Mouse (Mus musculus): ENCODE results near the gene Spon2.

The Spon2 gene

DNA sequence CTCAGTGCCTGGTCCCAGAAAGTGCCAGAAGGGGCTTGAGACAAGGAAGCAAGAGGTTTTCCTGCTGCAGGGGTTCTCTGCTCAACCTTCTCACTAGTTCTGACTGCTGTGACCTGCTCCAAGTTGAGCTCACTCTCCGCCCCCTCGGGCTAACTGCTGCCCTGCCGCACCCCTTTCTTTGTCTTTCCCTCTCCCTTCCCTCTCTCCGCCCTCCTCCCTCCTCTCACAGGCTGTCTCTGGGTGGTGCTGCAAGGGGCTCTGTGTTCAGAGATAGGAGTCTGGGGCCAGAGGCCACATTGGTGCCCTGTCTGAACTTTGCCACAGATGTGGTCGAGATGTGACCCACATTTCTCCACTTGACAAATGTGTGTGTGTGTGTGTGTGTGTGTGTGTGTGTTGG lies at the start of gene Spon2:
Spon2 (minus strand) TSS at position 375 of the 400 bp plus-strand sequence.
- no peak for DNase-seq

GRCm38 (mm10) chr5:33254416-33254815 lies 36.2 kb upstream of the Spon2 start:
- peak; percentile 51 to 58 for DNase-seq

- DNase-seq: no peak
Observed at GRCm38 (mm10) chr5:33248186-33248585, 29.9 kb upstream of the Spon2 start.

DNA sequence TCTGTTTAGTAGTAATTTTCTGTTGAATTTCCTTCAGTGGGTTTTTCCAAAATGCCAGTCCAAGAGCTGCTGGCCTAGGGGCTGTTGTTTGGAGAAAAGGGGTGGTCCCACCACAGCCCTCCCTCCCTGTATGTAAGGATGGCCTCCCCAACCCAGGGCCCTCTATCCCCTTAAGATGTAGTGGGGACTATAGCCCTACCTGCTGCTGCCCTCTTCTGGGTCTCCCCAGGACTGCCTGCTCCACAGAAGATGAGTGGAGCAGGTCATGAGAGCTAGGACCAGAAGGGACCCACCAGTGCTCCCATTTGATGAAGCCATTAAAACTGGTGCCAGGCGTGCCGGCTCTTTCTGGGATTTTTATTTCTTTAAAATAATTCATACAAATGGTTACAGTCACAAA lies 29.1 kb upstream of the Spon2 start:
- DNase-seq: peak; percentile 76 to 80

DNA sequence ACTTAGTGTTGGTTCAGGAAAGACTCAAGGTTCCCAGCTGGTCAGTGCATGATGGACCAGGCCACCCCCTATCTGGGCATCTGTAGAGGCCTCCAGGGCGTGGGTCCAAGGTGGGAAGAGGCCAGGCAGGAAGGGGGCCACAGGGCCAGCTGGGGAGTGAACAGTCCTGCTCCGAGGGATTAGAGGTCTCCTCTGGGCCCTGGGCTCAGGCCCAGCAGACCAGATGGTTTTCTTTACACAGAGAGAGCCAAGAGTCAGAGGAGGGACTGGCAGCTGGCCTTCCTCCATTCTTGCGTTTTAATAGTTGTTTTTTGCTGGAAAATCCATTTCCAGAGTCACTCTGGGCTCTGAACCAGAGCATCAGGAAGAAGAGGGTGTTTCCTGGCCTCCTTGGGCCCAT lies 27.4 kb upstream of the Spon2 start:
- DNase-seq: peak; percentile 92 to 96

DNA sequence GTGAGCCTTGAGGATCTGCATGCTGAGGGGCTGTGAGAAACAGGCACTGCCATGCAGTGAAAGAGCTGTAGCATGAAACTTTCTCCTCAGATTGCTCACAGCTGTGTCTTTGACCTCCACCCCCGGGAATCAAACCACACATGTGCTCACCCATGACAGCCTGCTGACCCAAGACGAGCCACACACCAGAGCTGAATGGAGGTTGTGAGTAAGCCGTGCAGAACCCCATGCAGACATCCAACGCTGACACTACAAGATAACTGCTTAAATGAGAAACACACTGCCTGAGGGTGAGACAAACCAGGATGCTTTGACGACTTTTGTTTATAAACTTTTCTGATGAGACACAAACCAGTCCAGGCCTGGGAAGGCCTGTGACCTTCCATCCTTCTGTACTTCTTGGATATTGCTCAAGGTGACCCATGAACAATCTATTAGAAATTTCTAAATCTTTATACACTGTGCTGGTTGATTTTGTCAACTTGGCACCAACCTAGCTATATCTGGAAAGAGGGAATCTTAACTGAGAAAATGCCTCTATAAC lies 26.2 kb upstream of the Spon2 start:
- no peak for DNase-seq

- no peak for DNase-seq
Observed at GRCm38 (mm10) chr5:33239934-33240333, 21.7 kb upstream of the Spon2 start.

- peak; percentile 32 to 51 for DNase-seq
Observed at GRCm38 (mm10) chr5:33239111-33239714, 21.0 kb upstream of the Spon2 start.

GRCm38 (mm10) chr5:33238256-33238645 lies 20.0 kb upstream of the Spon2 start:
- no peak for DNase-seq

DNA sequence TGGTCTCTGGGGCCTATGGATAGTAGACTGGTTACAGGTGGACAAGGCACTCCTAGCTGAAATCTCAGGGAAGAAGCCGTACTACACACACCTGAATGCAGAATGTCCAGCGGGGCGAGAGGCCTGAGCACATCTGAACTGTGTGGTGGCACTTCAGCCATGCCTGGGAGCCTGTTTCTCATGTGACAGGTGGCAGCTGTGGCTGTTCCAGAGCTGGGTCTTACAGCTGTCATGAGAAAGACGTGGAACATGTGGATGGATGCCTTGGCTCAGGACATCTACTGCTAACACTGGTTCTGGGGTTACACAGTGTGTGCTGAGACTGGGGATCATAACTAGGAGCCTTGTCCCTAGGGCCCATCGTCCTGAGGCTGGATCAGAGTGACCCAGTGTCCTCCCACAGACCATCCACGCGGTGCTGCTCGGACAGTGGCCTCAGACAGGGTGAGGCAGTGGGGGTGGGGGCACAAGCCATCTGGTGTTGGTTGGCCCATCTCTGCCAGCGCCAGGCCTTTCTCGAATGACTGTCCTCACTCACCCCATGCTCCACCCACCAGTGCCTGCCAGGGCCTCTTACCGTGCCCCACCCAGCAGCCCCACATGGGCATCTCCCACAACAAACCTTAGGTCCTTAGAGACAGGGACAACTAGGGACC lies 19.5 kb upstream of the Spon2 start:
- peak; percentile 62 to 68 for DNase-seq

- DNase-seq: no peak
Observed at GRCm38 (mm10) chr5:33234391-33235031, 16.3 kb upstream of the Spon2 start.

GRCm38 (mm10) chr5:33232791-33233190 lies 14.5 kb upstream of the Spon2 start:
- no peak for DNase-seq

DNA sequence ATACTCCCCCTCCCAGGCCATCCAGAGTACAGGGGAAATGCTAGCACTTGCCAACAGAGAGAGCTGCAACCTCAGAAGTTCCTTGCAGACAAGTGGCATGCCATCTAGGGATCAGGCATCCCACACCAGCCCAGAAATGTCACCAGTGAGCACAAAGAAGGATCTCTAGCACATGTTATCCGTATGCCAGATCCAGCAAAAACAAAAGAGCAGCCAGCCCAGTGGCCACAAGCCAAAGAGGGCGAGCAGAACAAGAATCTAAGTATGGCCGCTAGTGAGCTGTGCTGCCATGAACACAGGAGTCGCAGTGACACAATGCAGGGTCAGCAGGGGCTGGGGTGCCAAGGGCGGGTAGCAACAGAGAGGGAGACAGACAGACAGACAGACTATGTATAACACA lies 12.0 kb upstream of the Spon2 start:
- DNase-seq: peak; percentile 59 to 69

GRCm38 (mm10) chr5:33228428-33228827 lies 10.2 kb upstream of the Spon2 start:
- DNase-seq: peak; percentile 70 to 80

DNA sequence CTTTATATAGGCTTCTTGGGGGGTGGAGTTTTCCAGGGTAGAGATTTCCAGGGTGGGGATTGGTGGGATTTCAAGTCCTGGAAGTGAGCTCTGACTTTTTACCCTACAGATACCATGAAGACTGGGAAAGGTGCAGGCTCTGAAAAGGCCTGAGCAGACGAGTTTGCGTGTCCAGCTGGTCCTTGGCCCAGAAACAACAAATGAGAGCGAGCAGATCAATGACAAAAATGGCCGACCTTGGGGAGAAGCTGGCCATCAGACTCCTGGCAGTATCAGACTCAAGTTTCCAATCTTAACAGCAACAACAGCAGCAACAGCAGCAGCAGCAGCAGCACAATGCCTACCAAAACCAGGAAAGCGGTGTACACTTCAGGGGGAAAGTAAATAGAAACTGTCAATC lies 7.4 kb upstream of the Spon2 start:
- DNase-seq: no peak

DNA sequence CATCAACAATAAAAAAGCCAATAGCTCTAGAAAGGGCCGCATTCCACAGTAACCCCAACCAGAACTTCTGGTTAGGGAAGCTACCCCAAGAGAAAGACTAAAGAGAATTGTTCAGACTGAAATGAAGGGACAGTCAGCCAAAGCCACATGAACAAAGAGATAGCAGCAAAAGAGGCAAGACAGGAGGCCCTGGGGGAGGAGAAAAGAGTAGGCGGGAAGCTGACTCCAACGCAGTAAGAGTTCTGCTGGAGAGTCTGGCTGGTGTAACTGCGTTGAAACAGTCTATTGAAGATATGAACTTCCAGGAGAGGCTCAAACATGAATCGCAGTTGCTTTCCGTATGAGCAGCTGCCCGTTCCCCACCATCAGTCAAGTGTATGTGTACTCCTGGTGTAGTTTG lies 6.2 kb upstream of the Spon2 start:
- DNase-seq: no peak

DNA sequence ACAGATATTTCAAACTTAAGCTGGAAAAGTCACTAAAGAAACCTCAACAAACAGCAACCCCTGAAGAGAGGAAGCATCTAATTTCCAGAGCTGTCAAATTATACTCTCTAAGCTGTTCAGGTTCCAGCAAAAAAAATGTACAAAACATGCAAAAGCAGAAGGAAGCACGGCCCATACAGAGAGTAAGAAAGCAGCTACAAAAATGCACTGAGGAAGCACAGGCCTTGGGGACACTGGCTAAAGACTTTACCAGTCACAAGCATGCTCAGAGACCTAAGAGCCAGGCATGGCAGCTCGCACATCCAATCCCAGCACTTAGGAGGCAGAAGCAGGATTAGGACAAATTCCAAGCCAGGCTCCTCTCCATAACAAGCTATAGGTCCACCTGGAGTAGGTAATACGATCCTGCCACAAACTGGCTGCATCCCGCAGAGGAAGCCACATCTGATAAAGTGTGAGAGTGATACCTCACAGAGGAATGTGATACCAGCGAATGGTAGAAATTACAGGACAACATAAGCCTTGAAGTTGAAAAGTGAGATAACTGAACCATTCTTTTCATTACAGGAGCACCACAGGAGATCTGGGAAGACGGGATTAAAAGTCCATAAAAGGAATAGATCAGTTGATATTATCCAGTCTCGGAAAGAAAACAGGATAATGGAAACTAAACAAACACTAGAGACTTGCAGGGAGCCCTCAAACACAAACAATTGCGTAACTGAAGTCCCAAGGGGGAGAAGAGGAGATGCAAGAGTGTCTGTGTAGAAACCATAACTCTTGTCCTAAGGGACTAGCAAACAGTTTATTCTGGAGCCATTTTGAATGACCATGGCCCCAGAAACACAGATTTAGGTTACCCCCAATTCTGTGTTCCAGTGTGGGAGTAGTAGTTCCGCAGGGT lies 4.8 kb upstream of the Spon2 start:
- DNase-seq: no peak

DNA sequence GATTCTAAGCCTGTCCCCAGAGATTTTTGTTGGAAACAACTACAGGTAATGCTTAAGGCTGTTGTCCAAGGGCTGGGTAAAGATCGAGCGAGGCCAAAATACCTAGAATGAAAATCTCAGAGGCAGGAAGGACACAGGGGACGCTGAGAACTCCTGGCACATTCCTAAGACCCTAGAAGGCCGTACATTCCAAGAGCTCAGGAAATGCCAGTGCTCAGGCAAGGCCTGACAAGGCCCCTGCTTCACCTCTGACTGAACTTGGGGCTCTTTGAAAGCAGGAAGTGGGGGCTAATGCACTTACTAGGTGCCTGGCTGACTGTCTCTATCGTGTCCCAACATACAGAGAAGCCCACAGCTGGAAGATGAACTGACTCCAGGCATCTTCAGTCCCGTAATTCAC lies 4.1 kb upstream of the Spon2 start:
- no peak for DNase-seq

DNA sequence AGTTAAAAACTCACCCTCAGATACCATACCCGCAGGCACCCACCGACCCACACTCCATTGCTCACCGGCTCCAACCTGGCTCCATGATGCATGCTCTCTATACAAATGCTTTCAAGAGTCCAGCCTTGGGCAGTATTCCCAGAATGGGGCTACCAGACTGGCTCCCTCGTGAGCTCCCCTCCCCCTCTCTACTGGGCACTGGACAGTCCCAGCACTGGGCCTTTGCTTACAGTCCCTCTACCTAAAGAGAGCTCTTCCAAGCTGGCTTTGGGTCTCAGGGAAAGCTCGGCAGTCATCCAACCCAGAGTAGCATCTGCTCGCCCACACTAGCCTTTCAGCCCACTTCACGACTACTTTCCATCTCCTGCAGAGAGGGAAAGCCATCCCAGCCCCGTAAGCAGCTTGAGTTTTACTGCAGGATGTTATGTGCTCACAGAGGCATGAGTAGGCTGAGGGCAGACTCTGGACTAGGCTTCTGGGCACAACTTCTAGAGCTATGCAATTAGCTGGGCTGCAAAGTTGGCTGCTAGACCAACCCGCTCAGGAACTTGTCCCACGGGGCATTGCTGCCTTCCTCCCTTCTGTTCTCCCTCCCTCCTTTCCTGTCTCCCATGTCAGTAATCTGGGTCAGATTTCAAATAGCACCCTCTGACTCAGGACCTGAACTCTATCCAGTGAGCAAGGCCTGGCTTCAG lies 2.2 kb upstream of the Spon2 start:
- DNase-seq: peak; percentile 80 to 86

DNA sequence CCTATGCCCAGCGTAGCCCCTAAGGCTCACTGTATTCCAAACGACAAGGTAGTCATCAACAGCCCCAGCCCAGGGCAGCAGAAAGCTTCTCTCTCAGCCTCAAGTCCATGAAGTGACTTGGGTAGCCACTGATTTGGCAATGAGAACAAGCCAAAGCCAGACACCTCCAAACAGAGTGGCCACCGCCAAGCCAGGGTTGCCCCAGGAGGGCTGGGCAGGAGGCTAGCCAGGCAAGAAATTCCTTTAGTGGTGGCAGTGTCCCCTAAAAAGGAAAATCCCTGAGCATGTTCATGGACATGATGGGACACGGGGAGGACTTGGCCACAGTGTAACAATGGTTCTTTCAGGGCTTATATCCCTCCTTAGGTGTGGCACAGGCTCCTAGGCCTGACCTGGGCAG lies 1.6 kb upstream of the Spon2 start:
- DNase-seq: no peak

DNA sequence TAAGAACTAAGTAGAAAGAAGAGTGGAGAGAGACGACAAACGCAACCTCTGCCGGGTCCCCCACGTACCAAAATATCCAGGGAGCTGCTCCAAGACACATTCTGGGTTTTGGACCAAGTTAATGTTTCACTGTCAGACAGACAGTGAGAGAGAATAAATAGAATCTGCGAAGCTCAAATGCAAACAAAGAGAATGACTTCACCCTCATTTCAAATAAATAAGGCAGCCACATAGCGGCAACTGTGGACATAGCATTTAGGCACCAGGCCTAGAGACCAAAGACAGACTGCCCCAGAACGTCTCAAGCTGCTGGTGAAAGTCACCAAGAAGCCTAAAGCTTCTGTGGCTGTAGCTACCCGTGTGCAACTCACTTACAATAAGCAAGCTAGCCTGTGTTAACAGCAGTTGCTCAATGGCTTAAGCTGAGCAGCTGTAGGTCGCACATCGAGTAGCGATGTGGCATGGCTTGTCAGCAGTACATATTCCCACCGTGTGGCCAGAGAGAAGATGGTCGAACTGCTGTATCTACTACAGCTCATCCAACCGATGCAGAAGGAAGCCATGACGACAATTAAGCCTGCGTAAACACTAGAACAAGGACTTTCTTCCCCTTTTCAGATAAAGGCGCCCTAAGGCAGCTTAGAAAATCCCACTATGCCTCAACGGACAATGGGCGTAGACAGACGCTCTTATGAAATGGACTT lies 643 bp upstream of the Spon2 start:
- no peak for DNase-seq

DNA sequence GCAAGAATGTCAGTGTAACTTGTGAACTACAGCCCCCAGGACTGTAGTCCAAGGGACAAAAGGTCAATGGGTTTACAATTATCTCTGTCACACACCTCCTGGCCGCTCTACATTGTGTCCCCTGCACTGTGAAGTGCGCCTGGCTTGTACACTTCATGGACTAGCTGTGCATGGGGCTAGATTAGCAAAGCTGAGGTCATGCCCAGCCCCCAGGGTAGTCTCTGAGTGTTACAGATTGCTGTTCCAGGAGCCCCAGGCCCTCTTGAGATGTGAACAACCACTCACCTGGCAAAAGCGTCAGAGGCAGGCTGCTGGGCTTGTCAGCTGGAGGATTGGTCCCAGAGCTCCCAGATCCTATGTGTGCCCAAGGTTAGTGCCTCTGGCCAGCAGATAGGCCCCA lies 592 bp downstream of the Spon2 start:
- DNase-seq: no peak
